Mouse (Mus musculus) spleen, adult 2 months (tissue): Measurements from ENCODE around the gene Pi4k2b.

Experiments used
- CTCF ChIP-seq: fragments of 200-500 bp; IDR thresholded peaks from 2 replicates; pipeline ENCODE4 v1.5.1; 2011; ENCODE audit warnings: mild to moderate bottlenecking, inconsistent platforms; ENCODE audit not compliant: insufficient read depth, insufficient read length, insufficient replicate concordance; ENCODE audit errors: extremely low read depth
- POLR2A ChIP-seq: fragments of 200-500 bp; IDR thresholded peaks from 2 replicates; pipeline ENCODE4 v1.6.1; 2011; ENCODE audit warnings: low read depth, low read length, inconsistent platforms

- TF ChIP-seq CTCF = no peak
- no peak for TF ChIP-seq POLR2A
These were observed 58.1 kb downstream of the Pi4k2b start for GRCm38 (mm10) chr5:52799274-52799985.
